Mouse (Mus musculus): ENCODE measurements around the gene Suco. TPM values are rescaled to one million over a fixed set of nuclear protein-coding genes. Genes with fewer than 3 reads are reported as not detected.

The Suco gene
- total RNA-seq, 2 experiments from 2014 or later: 28.6 to 37.1 TPM

GRCm38 (mm10) chr1:161894553-161894952 lies 18.1 kb upstream of the Suco start:
- DNase-seq (ENCODE audit: low spot score in 2 of 2): no peak

- no peak for DNase-seq (ENCODE audit: low spot score in 2 of 2)
Observed at GRCm38 (mm10) chr1:161894126-161894525, 17.6 kb upstream of the Suco start.

- DNase-seq (ENCODE audit: low spot score in 2 of 2): no peak
Observed at GRCm38 (mm10) chr1:161888823-161889222, 12.3 kb upstream of the Suco start.

- no peak for DNase-seq (ENCODE audit: low spot score in 2 of 2)
Observed at GRCm38 (mm10) chr1:161887679-161888260, 11.3 kb upstream of the Suco start.

GRCm38 (mm10) chr1:161885762-161886161 lies 9.3 kb upstream of the Suco start:
- DNase-seq (ENCODE audit: low spot score in 2 of 2): no peak

- DNase-seq (ENCODE audit: low spot score in 2 of 2): peak in 1 of 2 experiments; percentile 11
Observed at GRCm38 (mm10) chr1:161877580-161878142, 1.2 kb upstream of the Suco start.

GRCm38 (mm10) chr1:161875706-161876552 lies 553 bp downstream of the Suco start:
- peak in 1 of 2 experiments; percentile 3 for DNase-seq (ENCODE audit: low spot score in 2 of 2)

- DNase-seq (ENCODE audit: low spot score in 2 of 2): no peak
Observed at GRCm38 (mm10) chr1:161869422-161869821, 7.1 kb downstream of the Suco start.

- DNase-seq (ENCODE audit: low spot score in 2 of 2): no peak
Observed at GRCm38 (mm10) chr1:161868413-161868812, 8.1 kb downstream of the Suco start.

GRCm38 (mm10) chr1:161863742-161864141 lies 12.7 kb downstream of the Suco start:
- no peak for DNase-seq (ENCODE audit: low spot score in 2 of 2)

GRCm38 (mm10) chr1:161859248-161859647 lies 17.2 kb downstream of the Suco start:
- no peak for DNase-seq (ENCODE audit: low spot score in 2 of 2)

GRCm38 (mm10) chr1:161826677-161827076 lies 49.8 kb downstream of the Suco start:
- DNase-seq (ENCODE audit: low spot score in 2 of 2): no peak

- DNase-seq (ENCODE audit: low spot score in 2 of 2): no peak
Observed at GRCm38 (mm10) chr1:161809428-161809827, 67.1 kb downstream of the Suco start.

- no peak for DNase-seq (ENCODE audit: low spot score in 2 of 2)
Observed at GRCm38 (mm10) chr1:161808980-161809379, 67.5 kb downstream of the Suco start.

- DNase-seq (ENCODE audit: low spot score in 2 of 2): no peak
Observed at GRCm38 (mm10) chr1:161804541-161804971, 71.9 kb downstream of the Suco start.

- no peak for DNase-seq (ENCODE audit: low spot score in 2 of 2)
Observed at GRCm38 (mm10) chr1:161801321-161801720, 75.2 kb downstream of the Suco start.

GRCm38 (mm10) chr1:161800256-161800655 lies 76.2 kb downstream of the Suco start:
- no peak for DNase-seq (ENCODE audit: low spot score in 2 of 2)

- no peak for DNase-seq (ENCODE audit: low spot score in 2 of 2)
Observed at GRCm38 (mm10) chr1:161799791-161800190, 76.7 kb downstream of the Suco start.

- DNase-seq (ENCODE audit: low spot score in 2 of 2): no peak
Observed at GRCm38 (mm10) chr1:161798866-161799265, 77.6 kb downstream of the Suco start.

GRCm38 (mm10) chr1:161794447-161795211 lies 81.9 kb downstream of the Suco start:
- no peak for DNase-seq (ENCODE audit: low spot score in 2 of 2)

GRCm38 (mm10) chr1:161793321-161793720 lies 83.2 kb downstream of the Suco start:
- no peak for DNase-seq (ENCODE audit: low spot score in 2 of 2)

- no peak for DNase-seq (ENCODE audit: low spot score in 2 of 2)
Observed at GRCm38 (mm10) chr1:161792687-161792969, 83.9 kb downstream of the Suco start.

Data from layer of hippocampus, adult 18-20 months (tissue).